Mouse (Mus musculus) midbrain, embryonic 13.5 days (tissue): ENCODE measurements around the gene Actr8. TPM values are rescaled to one million over a fixed set of nuclear protein-coding genes. Genes with fewer than 3 reads are reported as not detected.

Source experiments
- ATAC-seq: fragments of 200-750 bp; cut with Nextera tagmentation; 2 replicates; pipeline ENCODE4 v1.8.0; 2017; ENCODE audit warnings: mild to moderate bottlenecking, moderate TSS enrichment, moderate library complexity
- H3K27ac ChIP-seq: fragments of 300-500 bp; sonication (generic); 2 replicates; pipeline ENCODE4 v1.5.1; 2015; ENCODE audit warnings: inconsistent platforms, mild to moderate bottlenecking, moderate library complexity
- H3K27me3 ChIP-seq: fragments of 300-500 bp; sonication (generic); 2 replicates; pipeline ENCODE4 v1.6.1; 2015; ENCODE audit warnings: mild to moderate bottlenecking, inconsistent platforms
- H3K36me3 ChIP-seq: fragments of 300-500 bp; sonication (generic); 2 replicates; pipeline ENCODE4 v1.6.1; 2015; ENCODE audit warnings: mild to moderate bottlenecking, inconsistent platforms
- H3K4me1 ChIP-seq: fragments of 300-500 bp; sonication (generic); replicated peaks from 2 replicates; pipeline ENCODE4 v1.6.1; 2015; ENCODE audit warnings: inconsistent platforms
- H3K4me2 ChIP-seq: fragments of 300-500 bp; sonication (generic); replicated peaks from 2 replicates; pipeline ENCODE4 v1.6.1; 2015; ENCODE audit warnings: moderate library complexity, mild to moderate bottlenecking, inconsistent platforms
- H3K4me3 ChIP-seq: fragments of 300-500 bp; sonication (generic); replicated peaks from 2 replicates; pipeline ENCODE4 v1.5.1; 2015; ENCODE audit warnings: mild to moderate bottlenecking, inconsistent platforms
- H3K9ac ChIP-seq: fragments of 300-500 bp; sonication (generic); replicated peaks from 2 replicates; pipeline ENCODE4 v1.6.1; 2015; ENCODE audit warnings: mild to moderate bottlenecking, inconsistent platforms
- H3K9me3 ChIP-seq: fragments of 300-500 bp; sonication (generic); 2 replicates; pipeline ENCODE4 v1.6.1; 2016; ENCODE audit warnings: mild to moderate bottlenecking, inconsistent platforms
- WGBS: fragments of 180-500 bp; shearing (Covaris S2); methylation state at CpG from one replicate; pipeline ENCODE4 v1.1.7; 2015; 5-methylcytosine and 5-hydroxymethylcytosine counted together
- polyA plus RNA-seq: library from polyadenylated mRNA; unstranded; fragments of >200 nt; fragmentation: Nextera tagmentation; extraction: Ambion mirVana; gene quantifications from 2 replicates; pipeline ENCODE4 v1.2.1, GENCODE M21; 2015

Actr8 gene
- polyA plus RNA-seq, 1 experiment from 2014 or later, result 96.5 TPM

GRCm38 (mm10) chr14:29998747-29999474, 20.8 kb downstream of the Actr8 start:
- Histone ChIP-seq H3K4me2 (no peak overlapping the region), H3K27ac (no peak overlapping the region), H3K36me3 (peaks cover 38% of the 10 kb centered on the region), H3K27me3 (no peaks in the 10 kb centered on the region), H3K4me1 (no peaks in the 10 kb centered on the region), H3K9ac (no peak overlapping the region), H3K4me3 (no peak overlapping the region), H3K9me3 (no peaks in the 10 kb centered on the region)
- 0 out of 2 replicates have a peak, but pooled peaks have one; percentile 37 for ATAC-seq
- 80% methylated on average over 13 of the region's 13 CpGs for WGBS

- H3K4me3 ChIP-seq, result no peak overlapping the region
- WGBS, result 92% methylated on average over 3 of the region's 3 CpGs
- H3K27ac ChIP-seq, result no peak overlapping the region
- no peak for ATAC-seq
- H3K4me1 ChIP-seq, result no peaks in the 10 kb centered on the region
- peaks cover 32% of the 10 kb centered on the region for H3K36me3 ChIP-seq
- H3K9ac ChIP-seq, result no peak overlapping the region
- H3K27me3 ChIP-seq, result no peaks in the 10 kb centered on the region
- no peak overlapping the region for H3K4me2 ChIP-seq
- H3K9me3 ChIP-seq, result no peaks in the 10 kb centered on the region
Observed at GRCm38 (mm10) chr14:29999475-29999811, 21.3 kb downstream of the Actr8 start.

GRCm38 (mm10) chr14:30008733-30009575, 30.8 kb downstream of the Actr8 start, which contains the start of the genes Il17rb and Chdh:
Gene Il17rb (minus strand): TSS chr14:30008896.
Gene Chdh (plus strand): TSS chr14:30009023.
- H3K27ac ChIP-seq, result no peak within 1 kb of the TSS
- peaks cover 28% of the 10 kb centered on the region for H3K27me3 ChIP-seq
- H3K4me3 ChIP-seq, result peak within 1 kb of the TSS; percentile 43
- peak within 1 kb of the TSS; percentile 50 for H3K9ac ChIP-seq
- peaks cover 9% of the 10 kb centered on the region for H3K4me1 ChIP-seq
- no peaks in the 10 kb centered on the region for H3K9me3 ChIP-seq
- peak; percentile 58 for ATAC-seq
- no peaks in the 10 kb centered on the region for H3K36me3 ChIP-seq
- 9% methylated on average over 54 of the region's 54 CpGs for WGBS
- H3K4me2 ChIP-seq, result peak within 1 kb of the TSS; percentile 84

- WGBS, result 78% methylated on average over 10 of the region's 10 CpGs
Observed at GRCm38 (mm10) chr14:30009864-30010560, 31.9 kb downstream of the Actr8 start.

GRCm38 (mm10) chr14:30011886-30012560, 33.9 kb downstream of the Actr8 start:
- Histone ChIP-seq H3K9me3 (no peaks in the 10 kb centered on the region), H3K27me3 (peaks cover 28% of the 10 kb centered on the region), H3K4me1 (peaks cover 9% of the 10 kb centered on the region), H3K27ac (no peak overlapping the region), H3K4me3 (no peak overlapping the region), H3K36me3 (no peaks in the 10 kb centered on the region), H3K9ac (no peak overlapping the region), H3K4me2 (no peak overlapping the region)
- ATAC-seq, result no peak
- WGBS, result 90% methylated on average over 10 of the region's 10 CpGs

More at GRCm38 (mm10) chr14:30009864-30010560, 31.9 kb downstream of the Actr8 start:
- Histone ChIP-seq H3K27me3 (peaks cover 28% of the 10 kb centered on the region), H3K4me2 (no peak overlapping the region), H3K4me3 (no peak overlapping the region), H3K9ac (no peak overlapping the region), H3K27ac (no peak overlapping the region), H3K9me3 (no peaks in the 10 kb centered on the region), H3K36me3 (no peaks in the 10 kb centered on the region), H3K4me1 (peaks cover 9% of the 10 kb centered on the region)
- ATAC-seq, result no peak

GRCm38 (mm10) chr14:30014487-30014886, 36.4 kb downstream of the Actr8 start:
- H3K4me2 ChIP-seq, result no peak overlapping the region
- no peak overlapping the region for H3K4me3 ChIP-seq
- no peaks in the 10 kb centered on the region for H3K9me3 ChIP-seq
- no peaks in the 10 kb centered on the region for H3K4me1 ChIP-seq
- peaks cover 11% of the 10 kb centered on the region for H3K27me3 ChIP-seq
- WGBS, result 63% methylated on average over 10 of the region's 10 CpGs
- H3K9ac ChIP-seq, result no peak overlapping the region
- no peak overlapping the region for H3K27ac ChIP-seq
- ATAC-seq, result no peak
- no peaks in the 10 kb centered on the region for H3K36me3 ChIP-seq

- 63% methylated on average over 1 of the region's 1 CpGs for WGBS
- Histone ChIP-seq H3K9me3 (no peaks in the 10 kb centered on the region), H3K9ac (no peak overlapping the region), H3K27me3 (peaks cover 6% of the 10 kb centered on the region), H3K36me3 (no peaks in the 10 kb centered on the region), H3K4me2 (no peak overlapping the region), H3K27ac (no peak overlapping the region), H3K4me1 (no peaks in the 10 kb centered on the region), H3K4me3 (no peak overlapping the region)
- no peak for ATAC-seq
Observed at GRCm38 (mm10) chr14:30015008-30015407, 36.9 kb downstream of the Actr8 start.

GRCm38 (mm10) chr14:30016666-30017065, 38.5 kb downstream of the Actr8 start:
- 92% methylated on average over 5 of the region's 5 CpGs for WGBS
- H3K4me1 ChIP-seq, result no peaks in the 10 kb centered on the region
- no peaks in the 10 kb centered on the region for H3K27me3 ChIP-seq
- no peak overlapping the region for H3K27ac ChIP-seq
- no peak overlapping the region for H3K9ac ChIP-seq
- no peak overlapping the region for H3K4me2 ChIP-seq
- no peak overlapping the region for H3K4me3 ChIP-seq
- ATAC-seq, result no peak
- H3K9me3 ChIP-seq, result no peaks in the 10 kb centered on the region
- H3K36me3 ChIP-seq, result no peaks in the 10 kb centered on the region

GRCm38 (mm10) chr14:30017794-30018462, 39.8 kb downstream of the Actr8 start:
- Histone ChIP-seq H3K9me3 (no peaks in the 10 kb centered on the region), H3K9ac (no peak overlapping the region), H3K27me3 (no peaks in the 10 kb centered on the region), H3K4me2 (no peak overlapping the region), H3K27ac (no peak overlapping the region), H3K4me3 (no peak overlapping the region), H3K4me1 (no peaks in the 10 kb centered on the region), H3K36me3 (no peaks in the 10 kb centered on the region)
- WGBS, result 88% methylated on average over 8 of the region's 8 CpGs
- ATAC-seq, result no peak

- Histone ChIP-seq H3K27ac (no peak overlapping the region), H3K9me3 (no peaks in the 10 kb centered on the region), H3K4me3 (no peak overlapping the region), H3K27me3 (no peaks in the 10 kb centered on the region), H3K9ac (no peak overlapping the region), H3K4me2 (no peak overlapping the region), H3K36me3 (no peaks in the 10 kb centered on the region), H3K4me1 (no peaks in the 10 kb centered on the region)
- 97% methylated on average over 4 of the region's 4 CpGs for WGBS
- no peak for ATAC-seq
Observed at GRCm38 (mm10) chr14:30018463-30018801, 40.3 kb downstream of the Actr8 start.

- Histone ChIP-seq H3K27ac (no peak overlapping the region), H3K4me3 (no peak overlapping the region), H3K9ac (no peak overlapping the region), H3K27me3 (no peaks in the 10 kb centered on the region), H3K9me3 (no peaks in the 10 kb centered on the region), H3K4me1 (no peaks in the 10 kb centered on the region), H3K36me3 (no peaks in the 10 kb centered on the region), H3K4me2 (no peak overlapping the region)
- WGBS, result 96% methylated on average over 6 of the region's 6 CpGs
- no peak for ATAC-seq
Observed at GRCm38 (mm10) chr14:30018846-30019245, 40.7 kb downstream of the Actr8 start.
